Mouse (Mus musculus): ENCODE results near the gene Acr. TPM values are rescaled to one million over a fixed set of nuclear protein-coding genes. Genes with fewer than 3 reads are reported as not detected.

The Acr gene
- 0.08 and 0.22 TPM in 2 replicates for polyA plus RNA-seq (2015; fragmentation: Nextera tagmentation; extraction: Ambion mirVana)

- H3K4me1 ChIP-seq (replicated peaks), result no peaks in the 10 kb centered on the region
- no peak for ATAC-seq (replicated peaks; ENCODE audit: insufficient number of reproducible peaks, insufficient read depth, low FRiP score, low read depth)
- H3K9me3 ChIP-seq (replicated peaks), result no peaks in the 10 kb centered on the region
These were observed at the start of gene Acr for GRCm38 (mm10) chr15:89568114-89568513. TSS of gene Acr (plus strand) at chr15:89568326.

GRCm38 (mm10) chr15:89521951-89522350 is 46.2 kb upstream of the Acr start:
- Histone ChIP-seq H3K4me3 (no peak overlapping the region), H3K4me2 (no peak overlapping the region), H3K27ac (no peak overlapping the region), H3K9ac (no peak overlapping the region), H3K9me3 (replicated peaks) (no peaks in the 10 kb centered on the region), H3K36me3 (no peaks in the 10 kb centered on the region), H3K4me1 (replicated peaks) (peaks cover 10% of the 10 kb centered on the region), H3K27me3 (peaks cover 43% of the 10 kb centered on the region)
- WGBS, result 53% methylated on average over 7 of the region's 7 CpGs
- no peak for ATAC-seq (replicated peaks; ENCODE audit: insufficient number of reproducible peaks, insufficient read depth, low FRiP score, low read depth)

More at GRCm38 (mm10) chr15:89568114-89568513, at the start of gene Acr:
- Histone ChIP-seq H3K27ac (no peak within 1 kb of the TSS), H3K36me3 (no peaks in the 10 kb centered on the region), H3K9ac (no peak within 1 kb of the TSS), H3K4me3 (no peak within 1 kb of the TSS), H3K4me2 (no peak within 1 kb of the TSS), H3K27me3 (no peaks in the 10 kb centered on the region)
- WGBS, result 77% methylated on average over 6 of the region's 6 CpGs

- H3K27me3 ChIP-seq, result peaks cover 43% of the 10 kb centered on the region
- no peak overlapping the region for H3K4me3 ChIP-seq
- 83% methylated on average over 10 of the region's 10 CpGs for WGBS
- H3K9ac ChIP-seq, result no peak overlapping the region
- H3K36me3 ChIP-seq, result no peaks in the 10 kb centered on the region
- H3K9me3 ChIP-seq (replicated peaks), result no peaks in the 10 kb centered on the region
- H3K4me1 ChIP-seq (replicated peaks), result peaks cover 10% of the 10 kb centered on the region
- H3K4me2 ChIP-seq, result peak overlapping the region; percentile 92
- H3K27ac ChIP-seq, result no peak overlapping the region
- ATAC-seq (replicated peaks; ENCODE audit: insufficient number of reproducible peaks, insufficient read depth, low FRiP score, low read depth), result no peak
These were observed 45.4 kb upstream of the Acr start for GRCm38 (mm10) chr15:89522566-89523282.

DNA sequence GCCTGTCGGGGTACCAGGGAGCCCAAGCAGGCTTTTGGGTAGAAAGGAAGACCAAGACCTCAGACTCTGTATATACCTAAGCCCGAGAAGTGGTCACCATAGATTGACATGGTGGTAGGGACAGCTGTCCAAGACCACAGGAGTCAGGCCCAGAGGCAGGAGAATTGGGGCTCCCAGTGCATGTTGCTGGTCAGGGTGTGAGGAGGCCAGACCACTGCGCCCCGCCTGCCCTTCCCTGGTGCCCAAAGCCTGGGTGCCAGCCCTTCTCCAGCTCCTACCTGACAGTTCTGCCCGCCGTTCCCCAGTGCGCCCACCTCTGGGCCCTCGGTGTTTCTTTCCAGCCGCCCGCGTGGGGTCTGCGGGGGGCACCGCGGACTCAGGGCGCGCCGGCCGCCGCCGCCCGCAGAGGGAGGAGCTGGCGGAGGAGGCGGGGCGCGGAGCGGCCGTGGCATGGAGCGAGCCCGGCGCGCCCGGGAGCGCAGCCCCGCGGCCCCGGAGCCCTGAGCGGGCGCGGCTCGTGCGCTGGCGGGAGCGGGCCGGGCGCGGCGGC is 44.8 kb upstream of the Acr start:
- Histone ChIP-seq H3K4me2 (peak overlapping the region; percentile 92), H3K9me3 (replicated peaks) (no peaks in the 10 kb centered on the region), H3K4me1 (replicated peaks) (peaks cover 10% of the 10 kb centered on the region), H3K4me3 (peak overlapping the region; percentile 56), H3K9ac (0 out of 2 replicates have a peak overlapping the region, but pooled peaks have one; percentile 45), H3K27me3 (peaks cover 43% of the 10 kb centered on the region), H3K27ac (no peak overlapping the region), H3K36me3 (no peaks in the 10 kb centered on the region)
- no peak; the same call in 1 of the 2 replicates for ATAC-seq (replicated peaks; ENCODE audit: insufficient number of reproducible peaks, insufficient read depth, low FRiP score, low read depth)
- 22% methylated on average over 23 of the region's 47 CpGs for WGBS

DNA sequence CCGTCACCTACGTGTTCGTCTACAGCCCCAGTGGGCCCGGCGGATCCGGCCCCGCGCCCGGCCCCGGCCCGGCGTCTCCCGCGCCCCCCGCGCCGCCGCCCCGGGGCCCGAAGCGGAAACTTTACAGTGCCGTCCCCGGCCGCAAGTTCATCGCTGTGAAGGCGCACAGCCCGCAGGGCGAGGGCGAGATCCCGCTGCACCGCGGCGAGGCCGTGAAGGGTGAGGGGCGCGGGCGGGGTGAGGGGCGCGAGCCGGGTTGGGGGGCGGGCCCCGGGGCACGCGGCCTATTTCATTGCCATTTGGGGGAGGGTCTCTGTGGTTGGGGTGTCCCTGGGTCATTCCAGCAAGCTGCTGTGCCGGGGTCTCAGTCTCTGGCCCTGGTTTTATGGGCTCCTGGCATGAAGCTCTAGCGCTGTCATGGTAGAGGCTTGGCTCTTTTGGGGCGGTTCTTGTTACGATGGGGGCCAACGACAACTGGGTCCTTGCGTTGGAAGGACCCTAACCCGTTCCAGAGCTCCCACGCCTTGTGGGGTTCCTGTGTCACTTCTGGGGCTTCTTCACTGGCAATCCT is 44.0 kb upstream of the Acr start:
- Histone ChIP-seq H3K4me1 (replicated peaks) (peaks cover 10% of the 10 kb centered on the region), H3K4me3 (peak overlapping the region; percentile 56), H3K27me3 (peaks cover 43% of the 10 kb centered on the region), H3K4me2 (peak overlapping the region; percentile 92), H3K9me3 (replicated peaks) (no peaks in the 10 kb centered on the region), H3K9ac (peak overlapping the region; percentile 45), H3K27ac (no peak overlapping the region), H3K36me3 (no peaks in the 10 kb centered on the region)
- no peak for ATAC-seq (replicated peaks; ENCODE audit: insufficient number of reproducible peaks, insufficient read depth, low FRiP score, low read depth)
- WGBS, result 26% methylated on average over 40 of the region's 52 CpGs

DNA sequence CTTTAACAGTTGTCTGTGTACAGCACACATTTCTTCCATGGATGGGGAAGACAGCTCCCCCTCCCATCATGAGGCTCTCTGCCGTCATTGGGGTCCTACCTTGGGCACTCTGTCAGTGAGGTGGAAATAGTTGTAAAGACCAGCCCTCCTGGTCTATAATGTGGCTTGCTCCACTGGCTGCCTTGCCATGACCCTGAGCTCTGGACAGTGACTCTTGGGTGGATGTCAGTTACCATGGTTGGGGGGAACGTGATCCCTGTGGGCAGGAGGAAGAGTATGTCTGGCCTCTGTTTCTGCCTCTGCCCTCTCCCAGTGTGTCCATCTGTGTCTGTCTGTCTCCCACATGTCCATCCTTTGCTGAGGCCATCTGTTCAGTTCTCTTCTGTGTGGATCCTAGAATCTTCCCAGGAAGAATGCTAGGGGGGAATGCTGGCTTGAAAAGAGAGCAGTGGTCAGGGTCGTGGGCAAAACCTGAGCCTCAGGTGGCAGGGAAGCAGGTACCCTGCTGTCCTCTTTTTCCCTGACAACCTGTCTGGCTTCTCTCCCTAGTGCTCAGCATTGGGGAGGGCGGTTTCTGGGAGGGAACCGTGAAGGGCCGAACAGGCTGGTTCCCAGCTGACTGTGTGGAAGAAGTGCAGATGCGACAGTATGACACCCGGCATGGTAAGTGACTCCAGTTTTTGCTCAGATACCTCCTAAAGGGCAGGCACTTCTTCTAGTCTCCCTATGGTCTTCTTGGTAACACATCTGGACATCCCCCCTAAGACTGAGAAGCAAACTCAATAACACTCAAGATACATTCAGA is 43.3 kb upstream of the Acr start:
- Histone ChIP-seq H3K9me3 (replicated peaks) (no peaks in the 10 kb centered on the region), H3K36me3 (no peaks in the 10 kb centered on the region), H3K27me3 (peaks cover 43% of the 10 kb centered on the region), H3K4me1 (replicated peaks) (peaks cover 10% of the 10 kb centered on the region), H3K4me2 (no peak overlapping the region), H3K9ac (no peak overlapping the region), H3K4me3 (0 out of 2 replicates have a peak overlapping the region, but pooled peaks have one; percentile 56), H3K27ac (no peak overlapping the region)
- ATAC-seq (replicated peaks; ENCODE audit: insufficient number of reproducible peaks, insufficient read depth, low FRiP score, low read depth), result no peak
- 71% methylated on average over 8 of the region's 8 CpGs for WGBS

GRCm38 (mm10) chr15:89525464-89525863 is 42.7 kb upstream of the Acr start:
- ATAC-seq (replicated peaks; ENCODE audit: insufficient number of reproducible peaks, insufficient read depth, low FRiP score, low read depth), result no peak
- Histone ChIP-seq H3K27me3 (peaks cover 43% of the 10 kb centered on the region), H3K4me3 (no peak overlapping the region), H3K36me3 (no peaks in the 10 kb centered on the region), H3K9me3 (replicated peaks) (no peaks in the 10 kb centered on the region), H3K27ac (no peak overlapping the region), H3K9ac (no peak overlapping the region), H3K4me1 (replicated peaks) (peaks cover 10% of the 10 kb centered on the region), H3K4me2 (no peak overlapping the region)
- WGBS, result 87% methylated on average over 8 of the region's 8 CpGs

DNA sequence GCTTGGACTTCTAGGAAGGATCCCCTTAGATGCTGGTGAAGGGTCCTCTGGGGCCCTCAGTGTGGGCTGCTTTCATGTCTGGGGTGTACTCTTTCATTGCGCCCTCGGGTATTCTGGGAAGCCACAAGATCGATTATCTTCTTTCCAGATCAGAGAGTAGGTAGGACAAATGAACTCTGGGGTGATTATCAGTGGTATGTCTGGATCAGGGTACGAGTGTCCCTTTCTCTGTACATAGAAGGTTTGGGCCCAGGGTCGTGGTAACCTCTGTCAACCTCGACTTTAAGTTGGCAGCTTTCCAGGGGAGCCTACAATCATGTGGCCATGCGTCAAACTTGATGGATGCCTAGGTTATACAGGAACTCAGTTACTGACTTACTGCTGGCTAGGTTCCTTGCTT is 42.2 kb upstream of the Acr start:
- 56% methylated on average over 7 of the region's 7 CpGs for WGBS
- peaks cover 47% of the 10 kb centered on the region for H3K27me3 ChIP-seq
- H3K27ac ChIP-seq, result no peak overlapping the region
- H3K9ac ChIP-seq, result no peak overlapping the region
- no peaks in the 10 kb centered on the region for H3K9me3 ChIP-seq (replicated peaks)
- ATAC-seq (replicated peaks; ENCODE audit: insufficient number of reproducible peaks, insufficient read depth, low FRiP score, low read depth), result no peak
- H3K4me3 ChIP-seq, result no peak overlapping the region
- H3K36me3 ChIP-seq, result no peaks in the 10 kb centered on the region
- no peak overlapping the region for H3K4me2 ChIP-seq
- peaks cover 10% of the 10 kb centered on the region for H3K4me1 ChIP-seq (replicated peaks)

DNA sequence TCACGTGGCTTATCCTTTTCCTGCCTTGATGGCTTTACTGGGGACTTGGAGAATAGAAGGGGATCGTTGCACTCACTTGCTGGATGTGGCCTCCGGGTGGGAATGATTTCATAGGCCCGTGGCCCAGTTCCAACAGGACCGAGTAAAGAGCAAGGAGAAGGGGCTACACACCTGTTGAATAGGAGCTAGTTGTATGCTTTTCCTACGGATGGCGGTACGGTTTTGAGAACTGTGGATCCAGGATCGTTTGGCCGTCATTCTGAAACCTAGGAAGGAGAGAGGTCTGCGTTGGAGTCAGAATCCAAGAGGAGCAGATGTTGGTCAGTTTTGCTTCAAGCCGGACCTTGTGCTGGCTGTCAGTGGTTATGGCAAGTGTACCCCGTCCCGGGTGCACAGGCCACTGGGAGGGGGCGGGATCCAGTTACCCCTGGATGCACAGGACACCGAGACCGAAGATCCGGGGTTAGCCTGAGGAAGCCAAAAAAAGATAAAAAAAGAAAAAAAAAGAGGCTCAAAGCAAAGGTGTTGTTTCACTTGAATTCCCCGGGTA is 41.3 kb upstream of the Acr start:
- Histone ChIP-seq H3K4me2 (no peak overlapping the region), H3K9ac (no peak overlapping the region), H3K36me3 (no peaks in the 10 kb centered on the region), H3K4me1 (replicated peaks) (peaks cover 10% of the 10 kb centered on the region), H3K4me3 (no peak overlapping the region), H3K27me3 (peaks cover 50% of the 10 kb centered on the region), H3K27ac (no peak overlapping the region), H3K9me3 (replicated peaks) (no peaks in the 10 kb centered on the region)
- no peak for ATAC-seq (replicated peaks; ENCODE audit: insufficient number of reproducible peaks, insufficient read depth, low FRiP score, low read depth)
- WGBS, result 87% methylated on average over 19 of the region's 19 CpGs

- WGBS, result 71% methylated on average over 7 of the region's 7 CpGs
- Histone ChIP-seq H3K9me3 (replicated peaks) (no peaks in the 10 kb centered on the region), H3K9ac (no peak overlapping the region), H3K4me2 (no peak overlapping the region), H3K4me3 (no peak overlapping the region), H3K4me1 (replicated peaks) (peaks cover 10% of the 10 kb centered on the region), H3K36me3 (no peaks in the 10 kb centered on the region), H3K27ac (no peak overlapping the region), H3K27me3 (peaks cover 50% of the 10 kb centered on the region)
- no peak for ATAC-seq (replicated peaks; ENCODE audit: insufficient number of reproducible peaks, insufficient read depth, low FRiP score, low read depth)
These were observed 40.7 kb upstream of the Acr start for GRCm38 (mm10) chr15:89527466-89527865.

Measured in heart, embryonic 15.5 days (tissue).